Mouse (Mus musculus) gastrocnemius, postnatal 4 days (tissue): ENCODE results near the gene Rps18. TPM values are rescaled to one million over a fixed set of nuclear protein-coding genes. Genes with fewer than 3 reads are reported as not detected.

Experiments used
- DNase-seq, 2 experiments: peaks; one replicate each; pipeline ENCODE4 v3.0.0; 2021 to 2022; ENCODE audit warnings: low spot score in 2 of 2, mixed read lengths in 2 of 2
- total RNA-seq, 2 experiments: library from RNA; stranded (reverse); gene quantifications; 2 replicates each; pipeline ENCODE4 v1.2.3; 2021

Gene Rps18
- total RNA-seq, 2 experiments from 2014 or later: 863 to 945 TPM

DNA sequence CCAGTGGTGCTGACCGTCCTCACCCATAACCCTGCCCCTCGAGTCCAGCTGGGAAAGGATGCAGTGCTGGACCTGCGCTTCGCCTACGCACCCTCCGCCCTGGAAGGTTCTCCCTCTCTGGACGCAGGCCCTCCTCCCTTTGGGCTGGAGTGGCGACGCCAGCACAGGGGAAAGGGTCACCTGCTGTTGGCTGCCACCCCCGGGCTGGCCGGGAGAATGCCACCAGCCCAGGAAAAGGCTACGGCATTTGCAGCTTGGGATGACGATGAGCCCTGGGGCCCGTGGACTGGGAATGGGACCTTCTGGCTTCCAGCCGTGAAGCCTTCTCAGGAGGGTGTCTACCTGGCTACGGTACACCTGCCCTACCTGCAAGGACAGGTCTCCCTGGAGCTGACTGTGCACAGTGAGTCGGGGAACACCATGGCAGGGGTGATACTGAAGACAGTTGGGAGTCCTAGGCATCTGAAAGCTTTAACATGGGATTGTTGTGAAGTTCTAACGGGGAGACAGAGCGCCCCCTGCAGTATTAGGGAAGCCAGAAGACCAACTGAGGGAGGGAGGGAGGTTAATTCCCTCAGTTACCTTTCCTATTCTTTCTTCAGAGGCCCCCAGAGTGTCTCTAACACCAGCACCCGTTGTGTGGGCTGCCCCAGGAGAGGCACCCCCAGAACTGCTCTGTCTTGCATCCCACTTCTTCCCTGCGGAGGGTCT is 30.2 kb downstream of the Rps18 start:
- no peak for DNase-seq

DNA sequence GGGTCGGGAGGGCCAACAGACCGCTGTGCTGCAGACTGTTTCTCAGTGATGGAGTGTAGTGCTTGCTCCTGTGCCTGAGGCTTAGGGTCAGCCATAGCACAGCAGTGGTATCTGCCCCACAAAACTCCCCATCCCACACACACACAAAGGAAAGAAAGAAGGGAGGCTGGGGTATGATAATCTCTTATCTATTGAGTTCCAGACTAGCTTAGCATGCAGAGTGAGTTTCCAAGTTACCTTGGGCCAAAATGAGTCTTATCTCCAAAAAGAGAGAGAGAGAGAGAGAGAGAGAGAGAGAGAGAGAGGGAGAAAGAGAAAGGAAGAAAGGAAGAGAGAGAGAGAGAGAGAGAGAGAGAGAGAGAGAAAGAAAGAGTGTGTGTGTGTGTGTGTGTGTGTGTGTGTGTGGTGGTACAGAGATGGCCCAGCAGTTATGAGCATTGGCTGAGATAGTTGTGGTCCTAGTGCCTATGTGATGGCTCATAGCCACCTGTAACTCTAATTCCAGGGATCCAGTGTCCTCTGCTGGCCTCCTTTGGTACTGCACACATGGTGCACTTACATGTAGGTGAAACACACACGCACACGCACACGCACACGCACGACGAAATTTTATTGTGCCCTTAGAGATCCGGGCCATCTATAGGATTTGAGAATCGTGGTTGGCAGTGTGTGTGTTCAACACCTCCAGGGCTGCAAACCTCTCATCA is 31.1 kb downstream of the Rps18 start:
- DNase-seq: no peak

GRCm38 (mm10) chr17:33921361-33921760 is 34.4 kb downstream of the Rps18 start:
- DNase-seq: no peak

DNA sequence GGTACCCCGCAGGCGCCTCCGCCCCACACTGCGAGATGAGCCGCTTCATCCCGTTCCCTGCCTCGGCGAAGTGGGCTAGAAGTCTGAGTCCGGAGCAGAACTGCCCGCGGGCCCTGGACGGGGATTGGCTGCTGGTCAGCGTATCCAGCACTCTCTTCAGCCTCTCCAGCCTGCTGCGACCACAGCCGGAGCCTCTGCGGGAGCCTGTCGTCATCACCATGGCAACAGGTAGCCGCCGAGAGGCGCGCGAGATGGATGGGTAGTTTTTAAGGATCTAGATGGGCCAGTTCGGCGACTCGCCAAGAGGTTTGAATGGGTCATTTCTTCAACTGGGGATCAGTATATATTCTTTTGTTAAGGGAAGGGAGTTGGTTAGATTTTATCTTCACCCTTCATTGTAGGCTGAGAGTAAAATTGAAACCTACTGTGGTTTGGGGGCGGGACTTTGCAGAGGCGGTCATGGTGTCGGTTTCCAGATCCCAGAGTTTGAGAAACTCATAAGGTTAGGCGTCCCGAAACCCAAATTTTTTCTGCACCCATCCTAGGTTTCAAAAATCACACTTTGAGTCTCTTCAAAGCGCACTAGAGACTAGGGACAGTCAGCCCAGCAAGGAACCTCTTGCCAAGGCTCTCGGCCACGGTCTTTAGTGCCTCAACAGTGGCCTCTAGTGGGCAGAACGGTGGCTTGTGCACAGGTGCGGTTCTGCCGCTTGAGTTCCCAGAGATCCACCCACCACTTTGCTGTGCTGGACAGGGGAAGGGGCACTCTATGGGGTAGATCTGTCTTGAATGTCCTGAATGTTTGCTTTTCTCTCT is 35.3 kb downstream of the Rps18 start:
- DNase-seq: peak in 1 of 2 experiments; percentile 81

DNA sequence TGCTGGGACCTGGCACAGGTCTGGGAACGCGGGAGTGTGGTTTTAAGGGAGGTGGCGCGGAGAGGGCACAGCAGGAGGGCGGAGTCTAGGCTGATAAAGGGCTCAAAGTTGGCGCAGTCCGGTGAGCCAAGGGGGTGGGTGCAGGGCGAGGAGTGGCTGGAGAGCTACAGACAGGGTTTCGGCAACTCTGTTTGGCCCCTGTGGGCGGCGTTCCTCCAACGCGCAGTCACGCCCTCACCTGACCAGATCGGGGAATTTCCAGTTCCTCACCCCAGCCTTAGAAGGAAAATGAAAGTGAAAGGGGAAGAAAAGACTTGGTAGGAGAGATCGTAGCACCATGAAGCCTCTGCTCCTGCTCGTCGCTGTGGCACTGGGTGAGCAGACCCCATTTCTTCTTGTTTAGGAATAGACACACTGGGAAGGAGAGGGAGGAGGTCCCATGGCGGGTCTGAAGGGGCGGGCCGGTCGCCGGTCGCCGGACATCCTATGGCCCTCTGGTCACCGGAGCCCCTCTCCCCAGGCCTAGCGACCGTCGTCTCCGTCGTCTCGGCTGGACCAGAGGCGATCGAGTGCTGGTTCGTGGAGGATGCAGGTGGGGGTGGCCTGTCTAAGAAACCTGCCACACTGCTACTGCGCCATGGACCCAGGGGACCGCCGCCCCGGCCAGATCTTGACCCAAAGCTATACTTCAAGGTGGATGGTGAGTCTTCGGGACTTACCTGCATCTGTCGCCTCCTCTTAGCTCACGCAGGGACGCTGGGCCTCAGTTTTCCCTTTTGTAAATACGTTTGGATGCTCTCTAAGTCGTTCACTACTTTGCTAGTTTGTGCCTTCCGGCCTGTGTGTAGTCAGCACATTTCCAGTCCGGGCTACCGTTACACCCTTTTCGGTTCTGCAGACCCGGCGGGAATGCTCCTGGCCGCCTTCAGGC is 36.2 kb downstream of the Rps18 start:
- peak in 1 of 2 experiments; percentile 59 for DNase-seq

- DNase-seq: no peak
These were observed 37.3 kb downstream of the Rps18 start for GRCm38 (mm10) chr17:33918293-33919203.

DNA sequence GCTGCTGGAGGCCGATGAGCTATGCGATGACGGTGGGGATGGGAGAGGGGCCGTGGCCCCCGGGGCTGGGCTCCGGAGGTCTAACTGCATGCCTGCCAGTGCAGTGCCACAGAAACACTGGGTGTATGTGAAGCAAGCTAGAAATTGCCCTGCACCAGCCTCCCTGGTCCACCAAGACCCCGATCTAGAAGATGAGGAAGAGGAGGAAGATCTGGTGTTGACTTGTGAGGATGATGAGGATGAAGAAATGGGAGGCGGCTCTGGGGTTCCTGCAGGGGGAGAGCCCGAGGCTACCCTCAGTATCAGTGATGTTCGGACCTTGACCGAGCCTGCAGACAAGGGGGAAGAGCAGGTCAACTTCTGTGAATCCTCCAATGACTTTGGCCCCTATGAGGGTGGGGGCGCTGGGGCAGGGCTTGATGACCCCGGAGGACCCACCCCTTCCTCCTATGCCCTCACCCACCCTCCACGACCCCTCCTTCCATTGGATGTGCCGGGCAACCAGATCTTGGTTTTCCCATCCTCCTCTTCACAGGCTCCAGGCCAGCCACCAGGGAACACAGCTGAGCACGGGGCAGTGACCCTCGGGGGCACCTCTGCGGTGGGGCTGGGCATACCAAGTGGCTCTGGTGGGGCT is 38.0 kb downstream of the Rps18 start:
- DNase-seq: no peak

- DNase-seq: no peak
These were observed 38.8 kb downstream of the Rps18 start for GRCm38 (mm10) chr17:33916847-33917655.

- DNase-seq: no peak
These were observed 39.5 kb downstream of the Rps18 start for GRCm38 (mm10) chr17:33916294-33916693.

DNA sequence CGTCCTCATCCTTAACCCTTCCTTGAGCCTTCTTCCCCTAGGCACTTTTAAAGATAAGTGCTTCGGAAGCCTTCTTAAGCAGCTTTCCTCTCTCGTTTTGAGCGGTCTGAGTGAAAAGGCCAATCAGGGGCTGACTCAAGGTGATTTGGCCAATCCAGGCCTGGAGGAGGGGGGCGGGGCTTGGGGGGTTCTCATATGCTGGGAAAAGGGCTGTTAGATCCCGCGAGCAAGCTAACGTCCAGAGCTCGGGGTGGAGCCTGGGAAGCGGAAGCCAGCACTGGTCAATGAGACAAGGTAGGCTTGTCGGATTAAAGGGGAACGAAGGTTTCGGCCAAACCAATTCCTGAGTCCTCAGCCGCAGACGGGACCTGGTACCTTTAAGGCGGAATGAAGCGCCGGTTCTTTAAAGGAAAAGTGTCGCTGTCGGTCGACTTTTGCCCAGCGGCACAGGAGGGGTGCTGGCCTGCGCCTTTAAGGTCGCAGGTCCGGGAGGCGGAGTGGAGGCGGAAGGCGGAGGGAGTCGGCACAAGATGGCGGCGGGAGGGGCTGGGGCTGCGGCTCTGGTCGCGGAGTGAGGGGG is 40.0 kb downstream of the Rps18 start, which contains the start of the genes Tapbp and Zbtb22:
Gene Tapbp, plus strand, starts transcription at position 229 of the 580 bp plus-strand sequence.
Gene Zbtb22, plus strand, starts transcription at position 234 of the 580 bp plus-strand sequence.
- peak; percentile 81 to 92 for DNase-seq

DNA sequence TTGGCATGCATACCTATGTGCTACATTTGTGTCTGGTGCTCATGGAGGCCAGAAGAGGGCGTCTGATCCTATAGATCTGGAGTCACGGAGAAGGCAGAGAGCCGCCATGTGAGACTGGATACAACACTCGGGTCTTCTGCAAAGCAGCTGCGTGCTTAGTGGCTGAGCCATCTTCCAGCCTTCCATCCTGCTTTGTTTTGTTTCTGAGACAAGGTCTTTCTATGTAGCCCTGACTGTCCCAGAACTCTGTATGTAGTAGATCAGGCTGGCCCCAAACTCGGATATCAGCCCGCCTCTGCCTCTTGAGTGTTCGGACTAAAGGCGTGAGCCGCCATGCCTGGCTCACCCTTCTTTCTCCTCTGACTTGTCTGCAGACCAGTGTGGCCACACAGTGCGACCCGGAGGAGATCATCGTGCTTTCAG is 40.8 kb downstream of the Rps18 start:
- no peak for DNase-seq

DNA sequence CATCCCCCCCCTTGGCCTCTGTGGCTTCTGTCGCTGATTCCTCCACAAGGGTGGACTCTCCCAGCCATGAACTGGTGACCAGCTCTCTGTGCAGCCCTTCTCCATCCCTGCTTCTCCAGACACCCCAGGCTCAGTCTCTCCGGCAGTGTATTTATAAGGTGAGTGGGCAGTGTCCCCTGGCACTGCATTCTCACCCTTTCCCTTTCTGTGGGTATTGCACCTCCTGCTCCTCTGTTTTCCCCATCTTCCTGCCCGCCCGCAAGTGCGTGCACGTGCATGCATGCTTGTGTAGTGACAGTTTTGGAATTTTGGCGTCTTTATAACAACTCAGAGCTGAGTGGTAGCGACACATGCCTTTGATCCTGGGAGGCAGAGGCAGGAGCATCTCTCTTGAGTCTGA is 41.9 kb downstream of the Rps18 start:
- DNase-seq: no peak

DNA sequence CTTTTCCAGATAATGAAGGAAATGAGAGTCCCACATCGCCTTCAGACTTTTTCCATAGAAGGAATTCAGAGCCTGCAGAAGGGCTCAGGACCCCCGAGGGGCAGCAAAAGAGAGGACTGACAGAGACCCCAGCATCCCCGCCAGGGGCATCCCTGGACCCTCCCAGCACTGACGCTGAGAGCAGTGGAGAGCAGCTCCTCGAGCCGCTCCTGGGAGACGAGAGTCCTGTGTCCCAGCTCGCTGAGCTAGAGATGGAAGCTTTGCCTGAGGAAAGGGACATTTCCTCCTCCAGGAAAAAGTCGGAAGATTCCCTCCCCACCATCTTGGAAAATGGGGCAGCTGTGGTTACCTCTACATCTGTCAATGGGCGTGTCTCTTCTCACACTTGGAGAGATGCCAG is 42.5 kb downstream of the Rps18 start:
- DNase-seq: no peak

DNA sequence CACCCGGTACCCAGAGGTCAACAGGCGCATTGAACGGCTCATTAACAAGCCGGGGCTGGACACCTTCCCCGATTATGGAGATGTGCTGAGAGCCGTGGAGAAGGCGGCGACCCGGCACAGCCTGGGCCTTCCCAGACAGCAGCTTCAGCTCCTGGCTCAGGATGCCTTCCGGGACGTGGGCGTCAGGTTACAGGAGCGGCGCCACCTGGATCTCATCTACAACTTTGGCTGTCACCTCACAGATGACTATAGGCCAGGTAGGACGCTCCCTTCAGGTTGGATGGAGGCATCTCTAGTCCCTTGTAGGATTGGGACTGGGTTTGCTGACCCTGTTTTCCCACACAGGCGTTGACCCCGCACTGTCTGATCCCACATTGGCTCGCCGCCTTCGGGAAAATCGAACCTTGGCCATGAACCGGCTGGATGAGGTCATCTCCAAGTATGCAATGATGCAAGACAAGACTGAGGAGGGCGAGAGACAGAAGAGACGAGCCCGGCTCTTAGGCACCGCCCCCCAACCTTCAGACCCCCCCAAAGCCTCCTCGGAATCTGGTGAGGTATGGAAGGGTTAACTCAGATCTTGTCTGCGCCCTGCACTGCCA is 43.9 kb downstream of the Rps18 start:
- no peak for DNase-seq

GRCm38 (mm10) chr17:33911052-33911812 is 44.6 kb downstream of the Rps18 start:
- DNase-seq: no peak

DNA sequence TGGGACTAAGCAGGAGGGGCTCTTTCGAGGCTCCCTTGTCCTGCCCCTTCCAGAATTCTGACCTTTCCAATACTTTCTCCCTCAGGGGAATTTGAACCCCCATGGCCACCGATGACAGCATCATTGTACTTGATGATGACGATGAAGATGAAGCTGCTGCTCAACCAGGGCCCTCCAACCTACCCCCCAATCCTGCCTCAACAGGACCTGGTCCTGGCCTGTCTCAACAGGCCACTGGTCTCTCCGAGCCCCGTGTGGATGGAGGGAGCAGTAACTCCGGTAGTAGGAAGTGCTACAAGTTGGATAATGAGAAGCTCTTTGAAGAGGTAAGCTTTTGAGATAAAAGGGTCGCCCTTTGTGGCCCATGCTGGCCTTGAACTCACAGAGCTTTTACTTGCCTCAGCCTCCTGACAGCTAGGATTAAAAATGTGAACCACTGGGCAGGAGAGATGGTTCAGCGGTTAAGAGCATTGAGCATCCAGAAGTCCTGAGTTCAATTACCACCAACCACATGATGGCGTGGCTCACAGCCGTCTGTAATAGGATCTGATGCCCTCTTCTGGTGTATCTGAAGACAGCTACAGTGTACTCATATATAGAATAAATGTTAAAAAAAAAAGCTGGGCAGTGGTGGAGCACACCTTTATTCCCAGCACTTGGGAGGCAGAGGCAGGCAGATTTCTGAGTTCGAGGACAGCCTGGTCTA is 45.3 kb downstream of the Rps18 start:
- no peak for DNase-seq
